Mouse (Mus musculus) NIH3T3 (cell line): ENCODE measurements around the gene Zbtb16.

Source experiments
- DNase-seq: peaks from one replicate; pipeline ENCODE4 v3.0.0-alpha.2; 2012; ENCODE audit warnings: low read depth

Zbtb16 gene

GRCm38 (mm10) chr9:48764311-48764710, 71.7 kb downstream of the Zbtb16 start:
- no peak for DNase-seq

GRCm38 (mm10) chr9:48761732-48762637, 74.0 kb downstream of the Zbtb16 start:
- no peak for DNase-seq

GRCm38 (mm10) chr9:48761175-48761556, 74.9 kb downstream of the Zbtb16 start:
- DNase-seq, result no peak

GRCm38 (mm10) chr9:48760449-48761174, 75.4 kb downstream of the Zbtb16 start:
- peak; percentile 28 for DNase-seq

DNA sequence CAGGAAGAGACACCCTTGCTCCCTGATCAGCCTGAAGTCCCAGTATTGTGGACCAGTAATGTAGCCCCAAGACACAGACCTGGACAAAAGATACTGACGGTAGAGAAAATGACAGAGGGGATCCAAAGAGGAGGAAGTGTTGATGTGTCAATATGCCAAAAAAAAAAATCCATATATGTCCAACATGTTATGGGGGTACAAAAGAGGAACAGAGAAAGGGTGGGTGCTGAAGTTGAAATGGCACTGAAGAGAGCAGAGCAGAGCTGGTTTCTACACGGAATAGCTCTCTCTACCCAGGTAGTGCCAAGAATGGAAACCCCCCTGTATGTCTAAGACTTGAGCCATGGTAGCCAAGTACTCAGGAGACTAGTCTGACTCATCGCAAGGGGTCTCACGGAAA, 76.9 kb downstream of the Zbtb16 start:
- DNase-seq, result no peak

GRCm38 (mm10) chr9:48757650-48758580, 78.1 kb downstream of the Zbtb16 start:
- DNase-seq, result no peak

DNA sequence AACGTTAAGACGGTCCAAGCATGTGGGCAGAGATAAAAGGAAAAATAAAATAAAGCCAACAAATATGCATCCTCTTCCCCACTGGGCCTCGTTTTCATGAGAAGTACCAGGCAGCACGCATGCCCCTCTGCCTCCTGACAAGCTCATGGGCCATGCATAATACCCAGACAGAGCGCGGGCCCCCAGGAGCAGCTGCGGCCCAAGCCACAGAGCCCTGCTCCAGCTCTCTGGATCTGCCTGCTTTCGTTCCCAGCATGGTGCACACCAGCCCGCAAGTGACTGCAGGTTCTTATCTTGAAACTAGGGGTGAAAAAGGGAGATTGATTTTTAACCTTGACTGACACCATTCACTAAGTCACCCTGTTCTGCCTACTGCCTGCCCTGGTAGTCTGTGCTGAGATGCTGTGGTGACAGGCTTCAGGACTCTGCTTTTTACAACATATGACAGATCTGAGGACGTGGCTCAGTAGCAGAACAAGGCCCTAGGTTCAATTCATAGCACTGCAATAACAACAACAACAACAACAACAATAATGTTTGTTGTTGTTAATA, 79.7 kb downstream of the Zbtb16 start:
- no peak for DNase-seq

- no peak for DNase-seq
Measured at GRCm38 (mm10) chr9:48755438-48756070, 80.5 kb downstream of the Zbtb16 start.

DNA sequence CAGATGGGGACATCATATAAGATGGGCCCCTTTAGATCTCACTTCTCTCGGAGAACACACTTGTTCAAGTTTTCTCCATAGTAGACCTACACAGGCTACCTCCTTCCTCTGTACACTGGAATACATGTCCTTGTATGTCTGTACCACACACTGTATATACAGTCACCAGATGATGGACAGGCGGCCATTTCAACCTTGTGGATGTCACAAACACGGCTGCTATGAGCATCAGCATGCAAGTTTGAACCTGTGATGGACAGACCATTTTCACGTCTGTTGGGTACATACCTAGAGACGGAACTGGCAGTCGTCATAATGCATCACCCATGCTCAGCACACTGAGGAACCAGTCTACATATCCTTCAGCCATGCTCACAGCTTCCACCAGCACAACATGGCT, 81.6 kb downstream of the Zbtb16 start:
- no peak for DNase-seq

GRCm38 (mm10) chr9:48753881-48754280, 82.1 kb downstream of the Zbtb16 start:
- DNase-seq, result no peak

DNA sequence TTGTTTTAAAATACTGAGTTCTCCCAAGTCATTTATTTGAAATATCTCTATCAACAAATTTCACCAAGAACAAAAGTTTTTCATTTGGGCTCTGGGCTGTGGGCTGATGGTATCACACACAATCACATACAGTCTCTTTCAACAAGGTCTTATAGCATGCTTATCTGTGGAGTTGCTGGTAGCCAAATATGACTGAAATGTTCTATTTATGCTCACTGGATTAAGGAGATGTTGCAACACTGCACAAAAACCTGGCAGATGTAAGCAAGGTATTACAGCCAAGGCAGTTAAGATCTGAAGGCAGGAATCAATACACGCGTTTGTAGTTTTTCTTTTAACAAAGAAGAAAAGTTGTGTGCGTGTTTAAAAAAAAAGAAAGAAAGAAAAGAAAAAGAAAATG, 84.1 kb downstream of the Zbtb16 start:
- peak; percentile 55 for DNase-seq

DNA sequence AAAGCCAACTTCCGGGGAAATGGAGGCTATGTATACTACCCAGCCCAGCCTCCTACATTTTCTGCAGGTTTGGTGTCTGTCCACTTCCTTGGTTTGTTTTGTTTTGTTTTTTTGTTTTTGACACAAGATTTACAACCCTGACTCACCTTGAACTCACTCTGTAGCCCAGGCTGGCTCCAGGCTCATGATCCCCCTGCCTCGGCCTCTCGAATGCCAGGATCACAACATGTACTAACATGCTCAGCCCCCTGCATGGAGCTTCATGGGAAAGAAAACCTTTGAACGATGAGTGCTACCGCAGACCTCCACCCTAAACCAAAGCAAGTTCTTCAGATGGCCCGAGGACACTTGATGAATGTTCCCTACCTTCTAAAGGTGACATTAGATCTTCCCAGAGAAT, 86.4 kb downstream of the Zbtb16 start:
- DNase-seq, result no peak

- DNase-seq, result no peak
Measured at GRCm38 (mm10) chr9:48749168-48749567, 86.9 kb downstream of the Zbtb16 start.

- no peak for DNase-seq
Measured at GRCm38 (mm10) chr9:48748761-48749160, 87.3 kb downstream of the Zbtb16 start.

DNA sequence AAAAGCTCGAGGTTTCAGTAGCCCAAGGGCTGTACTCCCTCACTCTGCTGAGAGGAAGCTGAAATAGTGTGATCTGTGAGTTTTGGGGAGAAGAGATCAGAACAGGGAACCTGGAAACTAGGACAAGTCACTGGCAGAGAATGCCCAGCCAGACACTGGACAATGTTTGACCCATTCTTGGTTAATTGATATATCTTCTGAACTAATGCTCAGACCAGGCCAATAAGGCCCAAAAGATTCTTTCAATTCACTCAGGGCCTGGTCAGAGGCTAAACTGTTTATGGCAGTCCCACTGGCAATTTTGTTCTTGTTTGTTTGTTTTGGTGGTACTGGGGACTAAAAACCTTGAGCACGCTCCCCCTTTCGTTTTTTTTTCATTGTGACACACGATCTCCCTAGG, 87.8 kb downstream of the Zbtb16 start:
- DNase-seq, result no peak

DNA sequence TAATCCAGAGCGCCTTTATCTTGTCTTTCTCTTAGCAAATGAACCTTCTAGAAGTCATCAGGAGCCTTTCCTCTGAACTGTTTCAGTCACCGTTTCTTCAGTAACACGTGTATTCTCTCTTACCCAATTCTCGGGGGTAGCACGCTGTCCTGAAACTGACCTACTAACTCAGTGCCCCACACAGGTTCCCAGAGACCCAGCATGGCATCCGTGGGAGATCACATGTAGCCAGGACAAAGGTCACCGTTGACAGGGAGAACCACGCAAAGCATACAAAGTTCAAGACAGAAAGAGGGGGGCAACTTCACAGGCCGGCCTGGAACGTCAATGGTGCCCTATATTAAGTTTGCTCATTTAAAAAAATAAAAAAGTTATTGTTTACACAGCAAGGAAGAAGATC, 89.5 kb downstream of the Zbtb16 start:
- DNase-seq, result no peak

GRCm38 (mm10) chr9:48745347-48746119, 90.5 kb downstream of the Zbtb16 start:
- peak; percentile 17 for DNase-seq

GRCm38 (mm10) chr9:48744916-48745315, 91.1 kb downstream of the Zbtb16 start:
- peak; percentile 80 for DNase-seq

- DNase-seq, result no peak
Measured at GRCm38 (mm10) chr9:48744451-48744850, 91.6 kb downstream of the Zbtb16 start.
